Mouse (Mus musculus) embryonic facial prominence, embryonic 13.5 days (tissue): ENCODE results near the gene Ints5. TPM values are rescaled to one million over a fixed set of nuclear protein-coding genes. Genes with fewer than 3 reads are reported as not detected.
"Not testable (repeated sequence)": the region's sequence is repeated elsewhere in the genome, so short reads cannot be mapped to it uniquely, and the experiment has no call there.

ENCODE experiments used
- ATAC-seq: fragments of 200-750 bp; cut with Nextera tagmentation; 2 replicates; pipeline ENCODE4 v1.8.0; 2017; ENCODE audit warnings: low read depth; ENCODE audit not compliant: insufficient number of reproducible peaks, insufficient read depth, low FRiP score, low TSS enrichment
- H3K27ac ChIP-seq: fragments of 300-500 bp; sonication (generic); 2 replicates; pipeline ENCODE4 v1.5.1; 2015; ENCODE audit warnings: moderate library complexity, mild to moderate bottlenecking, inconsistent platforms
- H3K27me3 ChIP-seq: fragments of 300-500 bp; sonication (generic); 2 replicates; pipeline ENCODE4 v1.6.1; 2015; ENCODE audit warnings: mild to moderate bottlenecking, inconsistent platforms
- H3K36me3 ChIP-seq: fragments of 300-500 bp; sonication (generic); 2 replicates; pipeline ENCODE4 v1.6.1; 2015; ENCODE audit warnings: mild to moderate bottlenecking, inconsistent platforms
- H3K4me1 ChIP-seq: fragments of 300-500 bp; sonication (generic); 2 replicates; pipeline ENCODE4 v1.6.1; 2015; ENCODE audit warnings: inconsistent platforms
- H3K4me2 ChIP-seq: fragments of 300-500 bp; sonication (generic); 2 replicates; pipeline ENCODE4 v1.6.1; 2015; ENCODE audit warnings: moderate library complexity, mild to moderate bottlenecking, inconsistent platforms
- H3K4me3 ChIP-seq: fragments of 300-500 bp; sonication (generic); 2 replicates; pipeline ENCODE4 v1.5.1; 2015; ENCODE audit warnings: mild to moderate bottlenecking, inconsistent platforms
- H3K9ac ChIP-seq: fragments of 300-500 bp; sonication (generic); 2 replicates; pipeline ENCODE4 v1.6.1; 2015; ENCODE audit warnings: mild to moderate bottlenecking, inconsistent platforms
- H3K9me3 ChIP-seq: fragments of 300-500 bp; sonication (generic); 2 replicates; pipeline ENCODE4 v1.6.1; 2016; ENCODE audit warnings: inconsistent platforms
- WGBS: fragments of 180-500 bp; shearing (Covaris S2); methylation state at CpG from one replicate; pipeline ENCODE4 v1.1.7; 2015; ENCODE audit warnings: mixed read lengths; 5-methylcytosine and 5-hydroxymethylcytosine counted together
- polyA plus RNA-seq: library from polyadenylated mRNA; unstranded; fragments of >200 nt; fragmentation: Nextera tagmentation; extraction: Ambion mirVana; gene quantifications from 2 replicates; pipeline ENCODE4 v1.2.1, GENCODE M21; 2015

The Ints5 gene
- polyA plus RNA-seq, 1 experiment from 2014 or later, result 42.6 TPM

DNA sequence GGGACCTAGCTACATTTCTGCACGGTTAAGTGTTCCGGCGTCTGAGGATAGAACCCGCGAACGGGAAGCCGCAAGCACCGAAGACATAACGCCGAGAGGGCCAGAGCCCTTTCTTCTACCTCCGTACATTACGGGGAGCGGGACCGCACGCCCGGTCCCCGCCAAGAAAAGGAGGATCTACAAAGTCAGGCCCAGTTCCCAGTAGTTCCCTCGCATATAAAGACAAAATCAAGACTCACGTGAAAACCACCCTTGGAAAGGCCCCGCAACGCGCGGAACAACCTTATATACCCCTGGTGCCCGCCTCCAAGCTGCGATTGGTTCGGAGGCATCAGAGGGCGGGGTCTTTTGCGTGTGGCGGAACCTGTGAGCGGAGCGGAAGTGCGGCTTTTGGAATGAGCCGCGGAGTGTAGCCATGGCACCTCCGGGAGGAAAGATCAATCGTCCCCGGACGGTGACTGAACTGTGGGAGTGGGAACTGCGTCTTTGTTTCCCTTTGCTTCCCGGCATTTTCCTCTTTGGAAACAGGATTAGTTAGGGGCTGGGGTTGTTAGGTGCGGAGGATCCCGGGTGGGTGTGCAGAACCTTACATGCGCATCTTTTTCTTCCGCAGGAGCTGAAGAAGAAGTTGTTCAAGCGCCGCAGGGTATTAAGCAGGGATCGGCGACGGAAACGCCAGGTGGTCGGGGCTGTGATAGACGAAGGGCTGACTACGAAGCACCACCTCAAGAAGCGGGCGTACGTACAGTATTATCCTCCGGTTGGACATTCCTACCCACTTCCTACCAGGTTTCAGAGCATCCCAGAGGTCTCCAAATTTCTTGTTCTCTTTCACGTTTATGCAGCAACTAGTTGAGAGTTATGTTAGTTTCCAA lies 4.1 kb upstream of the Ints5 start, which contains the start of the genes 1810009A15Rik and Gm49416:
Gene 1810009A15Rik (plus strand): TSS at position 343 of the 875 bp plus-strand sequence.
Gene Gm49416 (plus strand): TSS at position 416 of the 875 bp plus-strand sequence.
- H3K27me3 ChIP-seq, result no peaks in the 10 kb centered on the region
- peak within 1 kb of the TSS; percentile 91 for H3K27ac ChIP-seq
- ATAC-seq, result peak; percentile 92
- H3K9ac ChIP-seq, result peak within 1 kb of the TSS; percentile 93
- H3K4me3 ChIP-seq, result peak within 1 kb of the TSS; percentile 71
- peak within 1 kb of the TSS; percentile 67 for H3K4me2 ChIP-seq
- WGBS, result under 1% methylated on average over 58 of the region's 58 CpGs
- no peaks in the 10 kb centered on the region for H3K9me3 ChIP-seq
- peaks cover 22% of the 10 kb centered on the region for H3K4me1 ChIP-seq
- peaks cover 16% of the 10 kb centered on the region for H3K36me3 ChIP-seq

GRCm38 (mm10) chr19:8895397-8895960 lies 2.7 kb downstream of the Ints5 start:
- no peaks in the 10 kb centered on the region for H3K9me3 ChIP-seq
- H3K27me3 ChIP-seq, result no peaks in the 10 kb centered on the region
- no peak overlapping the region for H3K9ac ChIP-seq
- 89% methylated on average over 9 of the region's 9 CpGs for WGBS
- H3K4me2 ChIP-seq, result no peak overlapping the region
- peaks cover 40% of the 10 kb centered on the region for H3K36me3 ChIP-seq
- no peak overlapping the region for H3K27ac ChIP-seq
- peaks cover 39% of the 10 kb centered on the region for H3K4me1 ChIP-seq
- ATAC-seq, result no peak
- H3K4me3 ChIP-seq, result no peak overlapping the region

GRCm38 (mm10) chr19:8896231-8896630 lies 3.4 kb downstream of the Ints5 start:
- H3K4me1 ChIP-seq, result peaks cover 39% of the 10 kb centered on the region
- not testable (repeated sequence) for H3K27ac ChIP-seq, ATAC-seq, H3K9me3 ChIP-seq, H3K27me3 ChIP-seq, H3K4me2 ChIP-seq
- H3K9ac ChIP-seq, result peak overlapping the region; percentile 74
- peaks cover 34% of the 10 kb centered on the region for H3K36me3 ChIP-seq
- 91% methylated on average over 5 of the region's 5 CpGs for WGBS
- H3K4me3 ChIP-seq, result 0 out of 2 replicates have a peak overlapping the region, but pooled peaks have one; percentile 93

- 21% methylated on average over 21 of the region's 21 CpGs for WGBS
- not testable (repeated sequence) for H3K27me3 ChIP-seq
- H3K27ac ChIP-seq, result peak overlapping the region; percentile 90
Measured at GRCm38 (mm10) chr19:8897211-8897864, 4.5 kb downstream of the Ints5 start.

DNA sequence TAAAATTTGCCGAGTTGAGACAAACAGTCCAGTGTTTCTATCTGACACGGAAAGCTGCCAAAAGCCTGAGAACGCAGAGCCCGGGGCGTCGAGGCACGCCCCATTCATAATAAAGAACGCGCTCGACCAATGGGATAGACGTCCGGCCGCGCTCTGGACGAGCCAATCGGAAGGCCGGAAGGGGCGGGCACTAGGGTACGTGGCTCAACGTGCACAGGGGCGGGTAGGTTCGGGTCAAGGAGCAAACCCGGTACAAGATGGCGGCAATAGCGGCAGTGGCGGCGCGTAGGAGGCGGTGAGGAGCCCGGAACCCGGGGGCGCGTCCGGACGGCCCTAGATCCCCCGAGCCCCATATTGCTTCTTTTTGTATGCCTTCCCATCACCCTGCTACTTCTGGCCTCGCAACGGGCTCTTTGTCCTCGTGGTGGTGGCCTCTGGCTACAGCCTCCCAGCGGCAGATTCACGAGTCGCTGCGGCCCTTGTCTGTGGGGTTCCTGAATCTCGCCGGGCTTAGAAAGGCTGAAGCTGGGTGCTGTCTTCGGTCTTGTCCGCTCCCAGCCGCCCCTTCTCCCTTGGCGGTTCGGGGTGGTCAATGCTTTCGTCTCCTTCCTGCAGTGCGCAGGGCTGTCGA lies 5.2 kb downstream of the Ints5 start, which contains the start of gene Ganab:
Gene Ganab (plus strand): TSS at position 207 of the 631 bp plus-strand sequence.
- under 1% methylated on average over 53 of the region's 53 CpGs for WGBS
- Histone ChIP-seq H3K27ac (peak within 1 kb of the TSS; percentile 90), H3K36me3 (peaks cover 37% of the 10 kb centered on the region), H3K4me2 (peak within 1 kb of the TSS; percentile 84), H3K4me1 (peaks cover 39% of the 10 kb centered on the region), H3K27me3 (no peaks in the 10 kb centered on the region), H3K4me3 (peak within 1 kb of the TSS; percentile 93), H3K9ac (peak within 1 kb of the TSS; percentile 96), H3K9me3 (no peaks in the 10 kb centered on the region)
- peak; percentile 98 for ATAC-seq

More at GRCm38 (mm10) chr19:8897211-8897864, 4.5 kb downstream of the Ints5 start:
- H3K36me3 ChIP-seq, result peaks cover 33% of the 10 kb centered on the region
- H3K4me2 ChIP-seq, result peak overlapping the region; percentile 84
- ATAC-seq, result peak; percentile 23; the same call in 1 of the 2 replicates
- peak overlapping the region; percentile 74 for H3K9ac ChIP-seq
- H3K4me3 ChIP-seq, result peak overlapping the region; percentile 93
- not testable (repeated sequence) for H3K9me3 ChIP-seq
- peaks cover 39% of the 10 kb centered on the region for H3K4me1 ChIP-seq

GRCm38 (mm10) chr19:8898576-8898975 lies 5.8 kb downstream of the Ints5 start:
- Histone ChIP-seq H3K4me2 (peak overlapping the region; percentile 84), H3K36me3 (peaks cover 43% of the 10 kb centered on the region), H3K27me3 (no peaks in the 10 kb centered on the region), H3K4me3 (peak overlapping the region; percentile 93), H3K4me1 (peaks cover 37% of the 10 kb centered on the region), H3K27ac (peak overlapping the region; percentile 90), H3K9me3 (no peaks in the 10 kb centered on the region), H3K9ac (peak overlapping the region; percentile 96)
- 11% methylated on average over 13 of the region's 13 CpGs for whole genome bisulfite sequencing
- ATAC-seq, result no peak

DNA sequence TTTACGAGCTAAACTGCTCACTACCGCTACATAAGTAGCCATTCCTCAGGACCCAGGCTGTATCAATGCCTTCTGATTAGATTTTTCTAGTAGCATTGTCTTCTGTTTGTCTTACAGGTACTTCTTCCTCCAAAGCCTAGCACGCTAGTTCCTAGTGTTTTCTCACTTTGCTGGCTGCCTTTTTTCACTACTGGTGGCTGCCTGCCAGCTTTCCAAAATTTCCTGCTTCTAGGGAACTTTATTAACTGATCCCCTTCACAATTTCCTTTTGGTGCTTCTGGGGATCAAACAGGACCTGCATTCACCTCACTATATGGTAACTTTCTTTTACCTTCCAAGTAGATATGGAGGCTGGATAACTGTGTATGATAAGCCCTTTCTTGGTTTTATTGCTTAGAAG lies 6.3 kb downstream of the Ints5 start:
- no peaks in the 10 kb centered on the region for H3K27me3 ChIP-seq
- H3K9me3 ChIP-seq, result no peaks in the 10 kb centered on the region
- peak overlapping the region; percentile 84 for H3K4me2 ChIP-seq
- 56% methylated on average over 3 of the region's 3 CpGs for WGBS
- H3K4me1 ChIP-seq, result peaks cover 32% of the 10 kb centered on the region
- H3K4me3 ChIP-seq, result peak overlapping the region; percentile 93
- H3K36me3 ChIP-seq, result peaks cover 47% of the 10 kb centered on the region
- ATAC-seq, result no peak
- H3K27ac ChIP-seq, result no peak overlapping the region
- peak overlapping the region; percentile 96 for H3K9ac ChIP-seq

DNA sequence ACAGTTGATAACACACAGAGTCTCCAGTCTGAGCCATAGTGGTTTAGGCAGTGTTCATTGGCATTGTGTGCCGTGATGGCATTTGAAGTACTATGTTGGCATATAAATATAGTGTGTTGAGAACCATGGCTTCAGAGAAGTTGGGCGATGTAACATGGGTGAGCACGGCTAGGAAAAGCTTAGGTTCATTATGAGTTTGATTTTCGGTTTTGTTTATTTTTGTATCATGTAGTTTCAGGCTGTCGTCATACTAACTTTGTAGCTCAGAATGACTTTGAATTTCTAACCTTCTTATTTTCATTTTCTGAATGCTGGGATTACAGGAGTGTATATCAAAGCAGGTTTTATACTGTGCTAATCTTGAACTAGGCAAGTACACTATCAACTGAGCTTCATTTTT lies 10.6 kb downstream of the Ints5 start:
- Histone ChIP-seq H3K4me3 (no peak overlapping the region), H3K27ac (no peak overlapping the region), H3K36me3 (peaks cover 60% of the 10 kb centered on the region), H3K4me1 (peaks cover 10% of the 10 kb centered on the region), H3K4me2 (no peak overlapping the region), H3K9ac (no peak overlapping the region), H3K9me3 (no peaks in the 10 kb centered on the region), H3K27me3 (no peaks in the 10 kb centered on the region)
- WGBS, result 91% methylated on average over 5 of the region's 5 CpGs
- ATAC-seq, result no peak

DNA sequence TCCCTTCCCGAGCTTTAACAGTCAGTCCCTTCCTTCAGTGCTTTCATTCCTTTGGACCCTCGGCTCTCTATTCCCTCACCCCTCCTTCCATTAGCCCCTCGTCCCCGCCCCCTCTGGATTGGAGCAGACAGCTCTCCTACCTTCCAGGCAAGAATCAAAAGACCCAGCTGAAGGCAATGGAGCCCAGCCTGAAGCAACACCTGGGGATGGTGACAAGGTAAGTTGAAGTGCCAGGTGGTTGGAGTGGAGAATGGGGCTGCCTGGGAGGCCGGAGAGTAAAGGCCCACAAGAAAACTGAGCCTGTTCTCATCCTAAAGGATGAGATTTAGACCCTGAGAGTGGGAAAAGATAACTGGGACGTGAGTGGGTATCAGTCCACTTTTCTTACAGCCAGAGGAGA lies 15.7 kb downstream of the Ints5 start:
- H3K9me3 ChIP-seq, result no peaks in the 10 kb centered on the region
- no peak overlapping the region for H3K4me3 ChIP-seq
- H3K27me3 ChIP-seq, result no peaks in the 10 kb centered on the region
- H3K27ac ChIP-seq, result no peak overlapping the region
- 89% methylated on average over 6 of the region's 6 CpGs for WGBS
- 0 out of 2 replicates have a peak overlapping the region, but pooled peaks have one; percentile 32 for H3K9ac ChIP-seq
- H3K4me2 ChIP-seq, result no peak overlapping the region
- no peaks in the 10 kb centered on the region for H3K4me1 ChIP-seq
- peaks cover 96% of the 10 kb centered on the region for H3K36me3 ChIP-seq
- ATAC-seq, result no peak

DNA sequence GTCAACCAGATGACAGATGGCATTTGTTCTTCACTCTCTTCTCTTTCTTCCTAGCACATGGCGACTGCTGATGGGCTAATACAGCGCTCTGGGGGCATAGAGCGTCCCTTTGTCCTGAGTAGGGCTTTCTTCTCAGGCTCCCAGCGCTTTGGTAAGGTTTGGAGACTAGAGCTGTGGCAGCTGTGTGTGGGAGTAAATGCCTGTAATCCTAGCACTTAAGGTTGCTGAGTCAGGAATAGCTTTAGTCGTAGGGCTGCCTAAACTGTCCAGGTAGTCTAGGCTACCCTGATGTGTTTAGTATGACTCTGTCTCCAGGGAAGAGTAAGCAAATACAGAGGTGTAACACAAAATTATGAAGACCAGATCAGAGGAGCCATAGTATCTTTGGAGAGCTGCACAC lies 19.0 kb downstream of the Ints5 start:
- WGBS, result 90% methylated on average over 5 of the region's 5 CpGs
- no peak for ATAC-seq
- no peaks in the 10 kb centered on the region for H3K9me3 ChIP-seq
- no peaks in the 10 kb centered on the region for H3K4me1 ChIP-seq
- no peaks in the 10 kb centered on the region for H3K27me3 ChIP-seq
- H3K4me3 ChIP-seq, result no peak overlapping the region
- H3K4me2 ChIP-seq, result no peak overlapping the region
- H3K36me3 ChIP-seq, result peaks cover 100% of the 10 kb centered on the region
- H3K9ac ChIP-seq, result no peak overlapping the region; the same call in 1 of the 2 replicates
- H3K27ac ChIP-seq, result no peak overlapping the region

DNA sequence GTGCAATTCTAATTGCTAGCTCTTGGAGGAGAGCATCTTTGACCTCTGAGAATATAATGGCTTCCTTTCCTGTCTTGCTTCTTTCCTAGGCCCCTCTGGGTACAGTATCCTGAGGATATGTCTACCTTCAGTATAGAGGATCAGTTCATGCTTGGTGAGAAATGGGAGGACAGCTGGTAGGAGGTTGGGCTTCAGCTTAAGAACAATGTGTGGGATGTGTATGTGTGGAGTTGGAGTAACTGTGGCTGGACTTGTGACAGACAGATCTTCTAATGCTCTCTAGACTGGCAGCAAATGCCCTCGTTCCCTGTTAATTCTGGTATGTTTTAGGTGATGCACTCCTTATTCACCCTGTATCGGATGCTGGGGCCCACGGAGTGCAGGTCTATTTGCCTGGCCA lies 21.4 kb downstream of the Ints5 start:
- H3K36me3 ChIP-seq, result peaks cover 80% of the 10 kb centered on the region

More for the DNA sequence above, 21.4 kb downstream of the Ints5 start:
- no peak for ATAC-seq
- WGBS, result 96% methylated on average over 3 of the region's 3 CpGs
- Histone ChIP-seq H3K27me3 (no peaks in the 10 kb centered on the region), H3K4me2 (no peak overlapping the region), H3K27ac (no peak overlapping the region), H3K4me3 (no peak overlapping the region), H3K9ac (no peak overlapping the region), H3K9me3 (no peaks in the 10 kb centered on the region), H3K4me1 (no peaks in the 10 kb centered on the region)
